Mouse (Mus musculus) gastrocnemius, postnatal 10 days (tissue): Measurements from ENCODE around the gene Tifab. TPM values are rescaled to one million over a fixed set of nuclear protein-coding genes. Genes with fewer than 3 reads are reported as not detected.
"Not testable (repeated sequence)": the region's sequence is repeated elsewhere in the genome, so short reads cannot be mapped to it uniquely, and the experiment has no call there.

Experiments used
- DNase-seq: peaks from one replicate; pipeline ENCODE4 v3.0.0; 2021; ENCODE audit warnings: mixed read lengths
- long read RNA-seq, 2 experiments: library from polyadenylated mRNA; stranded (forward); transcript quantifications; one replicate each; pipeline ENCODE4 v2.0.0; 2021
- total RNA-seq, 2 experiments: library from RNA; stranded (reverse); gene quantifications; 2 replicates each; pipeline ENCODE4 v1.2.3; 2021

The Tifab gene
- total RNA-seq, result 1 to 10 TPM in 1 of 2 experiments, under 1 TPM in 1; 0.45 to 1.2 TPM
- long read RNA-seq, experiment 1, partial matches to known transcripts, result 1 of 1 reads
- long read RNA-seq, experiment 1, other reads (novel, unspliced or antisense), result 0 of 1 reads
- long read RNA-seq, experiment 2, result 0 reads

- DNase-seq, result no peak
Measured at GRCm38 (mm10) chr13:56178416-56179035, at the start of gene Tifab. Gene Tifab, minus strand, starts transcription at chr13:56178885.

DNA sequence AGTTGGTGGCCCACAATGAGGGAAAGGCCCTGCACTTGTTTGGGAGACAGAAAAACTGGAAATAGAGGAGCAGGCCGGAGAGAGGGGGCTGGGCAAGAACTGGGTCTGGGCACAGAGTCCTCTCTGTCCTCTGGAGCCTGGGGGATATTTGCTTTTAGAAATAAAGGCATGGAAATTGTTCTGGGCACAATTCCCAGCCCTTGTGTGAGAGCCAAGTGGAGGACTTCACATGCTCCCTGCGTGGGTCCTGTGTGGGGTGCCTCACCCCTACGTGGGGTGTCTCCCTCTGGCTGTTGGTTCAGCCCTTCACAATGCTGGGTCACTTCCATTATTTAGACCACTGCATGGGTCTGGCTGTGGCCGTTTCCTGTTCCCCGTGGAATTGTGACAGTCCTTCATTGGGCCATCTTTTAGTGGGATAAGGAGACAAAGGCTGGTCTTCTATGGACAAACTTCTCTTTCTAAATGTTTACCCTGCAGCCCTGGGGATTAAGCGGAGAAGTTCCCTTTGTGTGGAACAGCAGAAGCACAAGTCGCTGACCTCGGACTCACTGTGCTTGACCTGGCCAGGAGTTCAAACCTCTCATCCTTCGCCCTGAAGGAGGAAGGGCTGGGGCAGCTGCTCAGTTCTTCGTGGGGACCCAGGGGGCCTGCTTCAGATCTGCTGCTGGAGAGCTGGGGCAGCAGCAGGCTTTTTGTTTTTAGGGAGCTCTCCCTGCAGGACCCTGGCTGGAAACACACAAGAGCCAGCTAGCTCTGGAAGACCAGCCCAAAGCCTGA is 47.7 kb upstream of the Tifab start:
- no peak for DNase-seq

GRCm38 (mm10) chr13:56223625-56224024 is 44.9 kb upstream of the Tifab start:
- no peak for DNase-seq

GRCm38 (mm10) chr13:56222849-56223246 is 44.2 kb upstream of the Tifab start:
- DNase-seq, result no peak

- no peak for DNase-seq
Measured at GRCm38 (mm10) chr13:56221995-56222848, 43.5 kb upstream of the Tifab start.

GRCm38 (mm10) chr13:56221129-56221910 is 42.6 kb upstream of the Tifab start:
- DNase-seq, result no peak

- DNase-seq, result no peak
Measured at GRCm38 (mm10) chr13:56219254-56219653, 40.6 kb upstream of the Tifab start.

- no peak for DNase-seq
Measured at GRCm38 (mm10) chr13:56216090-56216489, 37.4 kb upstream of the Tifab start.

DNA sequence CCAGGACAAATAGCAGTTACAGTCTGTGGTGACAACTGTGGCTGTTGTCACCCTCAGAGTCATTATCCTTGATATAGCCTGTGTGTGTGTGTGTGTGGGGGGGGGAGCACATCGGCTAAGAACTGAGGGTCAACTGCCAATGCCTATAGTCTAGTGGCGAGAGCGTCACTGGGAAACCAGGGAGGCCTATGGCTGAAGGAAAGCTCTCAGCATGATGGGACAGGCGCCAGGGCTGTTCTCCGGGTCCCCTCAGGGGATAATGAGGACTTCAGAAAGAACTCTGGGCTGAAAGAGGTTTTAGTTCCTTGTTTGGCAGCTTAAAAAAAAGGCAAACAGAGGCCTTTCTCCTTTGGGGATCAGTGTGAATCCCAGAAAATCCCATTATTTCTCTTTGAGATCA is 35.9 kb upstream of the Tifab start:
- no peak for DNase-seq

DNA sequence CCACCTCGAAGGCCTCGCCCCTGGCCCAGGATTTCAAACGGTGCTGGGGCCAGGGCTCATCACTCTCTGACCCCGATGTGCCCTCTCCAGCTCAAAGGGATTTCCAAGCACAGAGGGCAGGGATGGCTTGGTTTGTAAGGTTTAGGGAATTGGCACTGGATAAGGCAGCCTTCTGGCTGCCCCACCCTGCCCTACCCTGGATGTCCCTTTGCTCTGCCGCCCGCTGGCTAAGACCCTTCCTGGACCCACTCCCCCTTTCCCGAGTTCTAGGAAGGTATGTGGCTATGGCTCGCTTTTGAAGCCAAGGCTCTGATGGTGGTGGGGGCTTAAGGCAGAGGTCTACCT is 30.4 kb upstream of the Tifab start:
- no peak for DNase-seq

DNA sequence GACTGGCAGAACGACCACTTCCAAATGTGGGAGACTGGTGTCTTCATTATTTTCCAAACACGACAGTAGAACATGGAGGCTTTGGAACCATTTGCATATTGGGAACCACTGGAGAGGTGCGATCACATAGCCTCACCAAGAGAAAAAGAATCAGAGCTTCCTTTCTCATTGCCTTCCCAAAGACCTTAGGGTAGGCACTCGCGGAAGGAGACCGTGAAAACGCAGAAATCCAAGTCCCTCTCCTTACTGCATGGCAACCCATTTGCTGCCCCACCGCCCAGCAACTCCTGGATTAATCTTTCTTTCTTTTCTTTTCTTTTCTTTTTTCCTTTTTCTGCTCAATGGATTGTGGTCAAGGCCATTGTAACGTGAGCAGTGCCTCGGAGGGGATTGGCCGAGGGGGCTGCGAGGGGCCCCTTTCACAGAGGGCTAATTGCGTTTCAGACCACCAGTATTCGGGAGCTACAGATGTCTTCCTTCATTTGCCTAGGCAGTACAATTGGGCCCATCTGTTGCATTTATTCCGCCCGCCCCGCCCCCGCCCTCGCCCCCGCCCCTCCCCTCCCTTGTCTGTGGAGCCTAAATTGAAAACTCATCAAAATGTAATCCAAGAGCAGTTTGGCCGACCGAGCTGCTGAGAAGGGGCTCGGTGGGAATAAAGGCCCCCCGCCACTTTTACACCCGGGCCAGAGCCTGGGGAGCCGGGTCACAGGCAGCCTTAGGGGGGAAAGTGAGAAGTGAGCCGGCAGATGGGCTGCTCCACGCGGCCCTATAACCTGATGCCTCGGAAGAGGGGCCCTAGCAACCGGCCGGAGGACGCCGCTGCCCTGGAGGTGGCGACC is 29.8 kb upstream of the Tifab start:
- DNase-seq, result no peak

- DNase-seq, result no peak
Measured at GRCm38 (mm10) chr13:56199506-56199905, 20.8 kb upstream of the Tifab start.

GRCm38 (mm10) chr13:56197473-56198266 is 19.0 kb upstream of the Tifab start:
- DNase-seq, result peak; percentile 90

DNA sequence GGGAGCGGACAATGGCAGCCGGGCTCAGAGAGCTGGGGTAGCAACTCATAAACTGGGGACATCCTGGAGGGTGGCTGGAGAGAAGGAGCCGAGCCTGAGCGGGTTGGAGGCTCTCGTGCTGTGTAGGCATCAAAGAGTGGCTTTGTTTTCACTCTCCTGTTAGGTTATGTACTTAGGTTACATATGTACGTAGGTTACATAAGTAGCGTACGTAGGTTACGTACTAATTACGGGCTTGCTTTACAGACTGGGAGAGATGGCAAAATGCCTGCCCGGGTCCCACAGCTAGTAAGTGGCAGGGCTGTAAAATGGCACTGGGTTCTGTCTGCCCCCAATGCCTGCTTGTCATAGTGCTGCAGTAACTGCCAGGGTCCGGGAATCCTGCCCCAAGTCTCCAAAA is 18.3 kb upstream of the Tifab start:
- DNase-seq, result no peak

- not testable (repeated sequence) for DNase-seq
Measured at GRCm38 (mm10) chr13:56195824-56196223, 17.1 kb upstream of the Tifab start.

- DNase-seq, result not testable (repeated sequence)
Measured at GRCm38 (mm10) chr13:56194181-56194580, 15.5 kb upstream of the Tifab start.

GRCm38 (mm10) chr13:56191225-56191624 is 12.5 kb upstream of the Tifab start:
- DNase-seq, result peak; percentile 56

GRCm38 (mm10) chr13:56189688-56190087 is 11.0 kb upstream of the Tifab start:
- no peak for DNase-seq

- no peak for DNase-seq
Measured at GRCm38 (mm10) chr13:56183687-56184086, 5.0 kb upstream of the Tifab start.

- DNase-seq, result no peak
Measured at GRCm38 (mm10) chr13:56181424-56181823, 2.7 kb upstream of the Tifab start.
